Mouse (Mus musculus) liver, embryonic 12.5 days (tissue): ENCODE measurements around the gene Tbc1d13. TPM values are rescaled to one million over a fixed set of nuclear protein-coding genes. Genes with fewer than 3 reads are reported as not detected.
A peak's percentile ranks its signal among the peaks of the same experiment; 100 is the strongest.

ENCODE experiments used
- ATAC-seq: fragments of 200-750 bp; cut with Nextera tagmentation; 2 replicates; pipeline ENCODE4 v1.8.0; 2017; ENCODE audit warnings: moderate number of reproducible peaks, mild to moderate bottlenecking, moderate library complexity
- H3K27ac ChIP-seq: fragments of 300-500 bp; sonication (generic); 2 replicates; pipeline ENCODE4 v1.5.1; 2016; ENCODE audit warnings: mild to moderate bottlenecking
- H3K27me3 ChIP-seq: fragments of 300-500 bp; sonication (generic); replicated peaks from 2 replicates; pipeline ENCODE4 v1.6.1; 2016; ENCODE audit warnings: mild to moderate bottlenecking, moderate library complexity
- H3K36me3 ChIP-seq: fragments of 300-500 bp; sonication (generic); 2 replicates; pipeline ENCODE4 v1.6.1; 2016; ENCODE audit warnings: mild to moderate bottlenecking, moderate library complexity
- H3K4me1 ChIP-seq: fragments of 300-500 bp; sonication (generic); 2 replicates; pipeline ENCODE4 v1.6.1; 2016
- H3K4me2 ChIP-seq: fragments of 300-500 bp; sonication (generic); 2 replicates; pipeline ENCODE4 v1.6.1; 2016; ENCODE audit warnings: mild to moderate bottlenecking, moderate library complexity
- H3K4me3 ChIP-seq: fragments of 300-500 bp; sonication (generic); 2 replicates; pipeline ENCODE4 v1.5.1; 2016; ENCODE audit warnings: mild to moderate bottlenecking, moderate library complexity
- H3K9ac ChIP-seq: fragments of 300-500 bp; sonication (generic); 2 replicates; pipeline ENCODE4 v1.6.1; 2016; ENCODE audit warnings: mild to moderate bottlenecking, moderate library complexity
- H3K9me3 ChIP-seq: fragments of 300-500 bp; sonication (generic); replicated peaks from 2 replicates; pipeline ENCODE4 v1.6.1; 2016; ENCODE audit warnings: mild to moderate bottlenecking, moderate library complexity
- WGBS: fragments of 180-500 bp; shearing (Covaris S2); methylation state at CpG from one replicate; pipeline ENCODE4 v1.1.7; 2016; ENCODE audit not compliant: insufficient replicate concordance; 5-methylcytosine and 5-hydroxymethylcytosine counted together
- polyA plus RNA-seq: library from polyadenylated mRNA; unstranded; fragments of >200 nt; fragmentation: Nextera tagmentation; extraction: Ambion mirVana; gene quantifications from 2 replicates; pipeline ENCODE4 v1.2.1, GENCODE M21; 2016

Gene Tbc1d13
- 2.9 and 3.3 TPM in 2 replicates for polyA plus RNA-seq

GRCm38 (mm10) chr2:30133613-30134377, at the start of gene Tbc1d13:
Gene Tbc1d13 (plus strand): TSS chr2:30133746.
- under 1% methylated on average over 45 of the region's 46 CpGs for WGBS
- peak within 1 kb of the TSS; percentile 87 for H3K4me2 ChIP-seq

GRCm38 (mm10) chr2:30084113-30084512, 49.4 kb upstream of the Tbc1d13 start:
- Histone ChIP-seq H3K4me3 (no peak overlapping the region), H3K27ac (no peak overlapping the region), H3K9me3 (no peaks in the 10 kb centered on the region), H3K4me1 (peaks cover 25% of the 10 kb centered on the region), H3K36me3 (peaks cover 3% of the 10 kb centered on the region; the same call in 1 of the 2 replicates), H3K9ac (no peak overlapping the region), H3K4me2 (peak overlapping the region; percentile 44), H3K27me3 (0 out of 2 replicates have a peak, but pooled peaks cover 6% of the 10 kb centered on the region)
- ATAC-seq = no peak
- WGBS = 51% methylated on average over 5 of the region's 5 CpGs

More at GRCm38 (mm10) chr2:30133613-30134377, at the start of gene Tbc1d13:
- H3K27me3 ChIP-seq = no peaks in the 10 kb centered on the region
- H3K9ac ChIP-seq = peak within 1 kb of the TSS; percentile 86
- ATAC-seq = peak; percentile 94
- H3K36me3 ChIP-seq = peaks cover 33% of the 10 kb centered on the region
- peak within 1 kb of the TSS; percentile 93 for H3K27ac ChIP-seq
- H3K4me3 ChIP-seq = peak within 1 kb of the TSS; percentile 80
- peaks cover 50% of the 10 kb centered on the region for H3K4me1 ChIP-seq
- no peaks in the 10 kb centered on the region for H3K9me3 ChIP-seq

GRCm38 (mm10) chr2:30084632-30085031, 48.9 kb upstream of the Tbc1d13 start:
- 0 out of 2 replicates have a peak, but pooled peaks cover 4% of the 10 kb centered on the region for H3K27me3 ChIP-seq
- H3K27ac ChIP-seq = no peak overlapping the region
- peak overlapping the region; percentile 44 for H3K4me2 ChIP-seq
- peak overlapping the region; percentile 5; the same call in 1 of the 2 replicates for H3K4me3 ChIP-seq
- ATAC-seq = peak; percentile 30; the same call in 1 of the 2 replicates
- peaks cover 4% of the 10 kb centered on the region; the same call in 1 of the 2 replicates for H3K36me3 ChIP-seq
- H3K9ac ChIP-seq = no peak overlapping the region
- H3K9me3 ChIP-seq = no peaks in the 10 kb centered on the region
- 37% methylated on average over 12 of the region's 12 CpGs for WGBS
- H3K4me1 ChIP-seq = peaks cover 20% of the 10 kb centered on the region

- Histone ChIP-seq H3K36me3 (peaks cover 29% of the 10 kb centered on the region), H3K4me2 (no peak overlapping the region), H3K4me1 (peaks cover 18% of the 10 kb centered on the region), H3K4me3 (no peak overlapping the region), H3K27me3 (no peaks in the 10 kb centered on the region), H3K27ac (no peak overlapping the region), H3K9me3 (no peaks in the 10 kb centered on the region), H3K9ac (no peak overlapping the region)
- no peak for ATAC-seq
- WGBS = 72% methylated on average over 4 of the region's 4 CpGs
Observed at GRCm38 (mm10) chr2:30087310-30087709, 46.2 kb upstream of the Tbc1d13 start.

GRCm38 (mm10) chr2:30091521-30091920, 42.0 kb upstream of the Tbc1d13 start:
- Histone ChIP-seq H3K27me3 (no peaks in the 10 kb centered on the region), H3K4me3 (no peak overlapping the region), H3K9ac (no peak overlapping the region), H3K36me3 (peaks cover 34% of the 10 kb centered on the region), H3K27ac (no peak overlapping the region), H3K4me1 (peaks cover 30% of the 10 kb centered on the region), H3K4me2 (no peak overlapping the region), H3K9me3 (no peaks in the 10 kb centered on the region)
- no peak for ATAC-seq
- WGBS = 94% methylated on average over 12 of the region's 12 CpGs

- H3K36me3 ChIP-seq = peaks cover 33% of the 10 kb centered on the region
- H3K9ac ChIP-seq = peak overlapping the region; percentile 87
- peak overlapping the region; percentile 77 for H3K4me3 ChIP-seq
- 48% methylated on average over 6 of the region's 6 CpGs for WGBS
- peak overlapping the region; percentile 90 for H3K4me2 ChIP-seq
- ATAC-seq = no peak
- no peaks in the 10 kb centered on the region for H3K9me3 ChIP-seq
- H3K27me3 ChIP-seq = no peaks in the 10 kb centered on the region
- peaks cover 30% of the 10 kb centered on the region for H3K4me1 ChIP-seq
- peak overlapping the region; percentile 78 for H3K27ac ChIP-seq
Observed at GRCm38 (mm10) chr2:30092280-30092918, 41.1 kb upstream of the Tbc1d13 start.

- peak; percentile 98 for ATAC-seq
- H3K36me3 ChIP-seq = peaks cover 39% of the 10 kb centered on the region
- peak within 1 kb of the TSS; percentile 77 for H3K4me3 ChIP-seq
- no peaks in the 10 kb centered on the region for H3K9me3 ChIP-seq
- H3K4me2 ChIP-seq = peak within 1 kb of the TSS; percentile 90
- no peaks in the 10 kb centered on the region for H3K27me3 ChIP-seq
- peak within 1 kb of the TSS; percentile 87 for H3K9ac ChIP-seq
- H3K27ac ChIP-seq = peak within 1 kb of the TSS; percentile 78
- peaks cover 31% of the 10 kb centered on the region for H3K4me1 ChIP-seq
- under 1% methylated on average over 44 of the region's 51 CpGs for WGBS
Observed at GRCm38 (mm10) chr2:30093471-30094207, 39.9 kb upstream of the Tbc1d13 start, which contains the start of gene Zdhhc12. Gene Zdhhc12 (minus strand): TSS chr2:30093648.

- 2% methylated on average over 13 of the region's 13 CpGs for WGBS
- Histone ChIP-seq H3K27me3 (no peaks in the 10 kb centered on the region), H3K9me3 (no peaks in the 10 kb centered on the region), H3K36me3 (peaks cover 43% of the 10 kb centered on the region), H3K27ac (peak overlapping the region; percentile 76), H3K4me3 (peak overlapping the region; percentile 77), H3K9ac (peak overlapping the region; percentile 75), H3K4me2 (peak overlapping the region; percentile 90), H3K4me1 (peaks cover 37% of the 10 kb centered on the region)
- ATAC-seq = no peak
Observed at GRCm38 (mm10) chr2:30094208-30094588, 39.3 kb upstream of the Tbc1d13 start.

- Histone ChIP-seq H3K4me2 (no peak overlapping the region), H3K4me3 (no peak overlapping the region), H3K4me1 (peaks cover 48% of the 10 kb centered on the region), H3K9me3 (no peaks in the 10 kb centered on the region), H3K27me3 (no peaks in the 10 kb centered on the region), H3K27ac (no peak overlapping the region), H3K9ac (no peak overlapping the region), H3K36me3 (peaks cover 34% of the 10 kb centered on the region)
- no peak for ATAC-seq
- 60% methylated on average over 2 of the region's 2 CpGs for WGBS
Observed at GRCm38 (mm10) chr2:30095882-30096527, 37.5 kb upstream of the Tbc1d13 start.

GRCm38 (mm10) chr2:30100214-30100613, 33.3 kb upstream of the Tbc1d13 start:
- Histone ChIP-seq H3K36me3 (peaks cover 50% of the 10 kb centered on the region), H3K4me2 (no peak overlapping the region), H3K27ac (no peak overlapping the region), H3K4me3 (no peak overlapping the region), H3K9ac (no peak overlapping the region), H3K9me3 (no peaks in the 10 kb centered on the region), H3K4me1 (peaks cover 23% of the 10 kb centered on the region), H3K27me3 (no peaks in the 10 kb centered on the region)
- ATAC-seq = no peak
- WGBS = 64% methylated on average over 4 of the region's 4 CpGs

GRCm38 (mm10) chr2:30106364-30106763, 27.2 kb upstream of the Tbc1d13 start:
- H3K4me1 ChIP-seq = peaks cover 27% of the 10 kb centered on the region
- H3K4me3 ChIP-seq = no peak overlapping the region
- no peak overlapping the region for H3K9ac ChIP-seq
- H3K9me3 ChIP-seq = no peaks in the 10 kb centered on the region
- ATAC-seq = 0 out of 2 replicates have a peak, but pooled peaks have one; percentile 27
- H3K27me3 ChIP-seq = no peaks in the 10 kb centered on the region
- peaks cover 66% of the 10 kb centered on the region for H3K36me3 ChIP-seq
- no peak overlapping the region for H3K4me2 ChIP-seq
- H3K27ac ChIP-seq = no peak overlapping the region
